In the genomic region with DNA sequence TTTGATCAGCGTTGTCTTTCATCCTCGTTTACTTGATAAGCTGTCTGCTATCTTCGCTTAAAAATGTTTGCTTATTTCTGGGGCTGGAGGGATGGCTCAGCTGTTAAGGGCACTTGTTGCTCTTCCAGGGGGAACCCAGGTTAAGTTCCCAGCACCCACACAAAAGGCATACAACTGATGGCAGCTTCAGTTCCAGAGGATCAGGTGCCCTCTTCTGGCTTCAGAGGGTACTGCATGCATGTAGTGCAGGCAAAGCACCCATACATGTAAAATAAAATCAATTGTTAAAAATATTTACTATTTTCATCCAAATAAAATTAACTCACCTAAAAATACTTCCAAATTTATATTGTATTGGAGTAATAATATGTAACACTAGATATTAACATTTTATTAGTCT, we compare ENCODE assay signal across 15 mouse cellular contexts. TPM values are rescaled to one million over a fixed set of nuclear protein-coding genes. Genes with fewer than 3 reads are reported as not detected.
DNase-seq lines count a peak whose midpoint lies in the region; ATAC-seq and TF ChIP-seq lines count a peak whose summit lies in the region.
"Had no signal": no experiment of that assay in that cellular context is flagged by ENCODE, and none has a peak within 500 bp of the region (broad histone marks: within the 10 kb centered on the region; RNA-seq: fewer than 3 reads in every experiment).

No protein-coding gene starts in this region.

- no peaks in the 10 kb centered on the region for H3K27me3 ChIP-seq in splenic B cell, adult 2 months (ENCODE audit: control insufficient read depth, insufficient read depth, low read length, poor library complexity, severe bottlenecking)
- H3K27me3 ChIP-seq in limb, embryonic 10.5 days (ENCODE audit: low read depth, poor library complexity, severe bottlenecking) = no peaks in the 10 kb centered on the region
- H3K27me3 ChIP-seq: hindbrain, embryonic 15.5 days had no signal

- no peaks in the 10 kb centered on the region for H3K4me1 ChIP-seq in limb, embryonic 10.5 days
- H3K4me1 ChIP-seq: hindbrain, embryonic 15.5 days had no signal

- TF ChIP-seq CTCF in left cerebral cortex, adult 2 months (IDR thresholded peaks at IDR 0.05) = peak; percentile 30

- H3K36me3 ChIP-seq in splenic B cell, adult 2 months (ENCODE audit: control insufficient read depth, insufficient read depth, low read length, poor library complexity, severe bottlenecking) = no peaks in the 10 kb centered on the region
- no peaks in the 10 kb centered on the region for H3K36me3 ChIP-seq in limb, embryonic 10.5 days
- H3K36me3 ChIP-seq: hindbrain, embryonic 15.5 days had no signal

- peak; percentile 40 for DNase-seq in CD4-positive, CD25-positive, alpha-beta regulatory T cell, adult 2 months (ENCODE audit: low read depth, low spot score)
- no peak for DNase-seq in left cerebral cortex, adult 2 months (ENCODE audit: extremely low spot score in 1 of 2, low spot score in 2 of 2)
- DNase-seq in left cerebral cortex, postnatal 36 days (ENCODE audit: low spot score in 2 of 2) = no peak
- DNase-seq in thymus, postnatal 25 days = peak; percentile 4
- DNase-seq in thymus, postnatal 36 days = no peak
- DNase-seq in splenic B cell, adult 2 months (ENCODE audit: low read depth, low spot score) = peak; percentile 39
- DNase-seq in limb, embryonic 10.5 days (ENCODE audit: low spot score) = no peak
- DNase-seq: cerebellum, adult 2 months; kidney, postnatal 25 days; lung, adult 18-20 months; retina, postnatal 1 day had no signal

- WGBS in limb, embryonic 10.5 days = 91% methylated on average over 3 of the region's 3 CpGs

- no peak for ATAC-seq in CD4-positive, CD25-positive, alpha-beta regulatory T cell, adult 4 months

- no peak overlapping the region for H3K27ac ChIP-seq in left cerebral cortex, adult 2 months
- H3K27ac ChIP-seq in limb, embryonic 10.5 days = no peak overlapping the region
- H3K27ac ChIP-seq: hindbrain, embryonic 15.5 days had no signal

- intact Hi-C loops in left cerebral cortex, adult 2 months (cut with DNase I) = no loop called here
- intact Hi-C loops in left cerebral cortex, postnatal 36 days (cut with DNase I) = no loop called here

- H3K4me3 ChIP-seq in left cerebral cortex, adult 2 months = no peak overlapping the region
- no peak overlapping the region for H3K4me3 ChIP-seq in limb, embryonic 10.5 days
- H3K4me3 ChIP-seq: hindbrain, embryonic 15.5 days had no signal

- H3K9me3 ChIP-seq in limb, embryonic 10.5 days (replicated peaks) = no peaks in the 10 kb centered on the region
- H3K9me3 ChIP-seq: hindbrain, embryonic 15.5 days had no signal

RNA-seq across cellular contexts. Expression of a gene that starts 8.3 kb away (rescaled TPM):
- not detected for polyA plus RNA-seq in CD4-positive, CD25-positive, alpha-beta regulatory T cell, adult 4 months (2017; shearing (Covaris generic))
- 1 to 10 TPM in 1 of 2 experiments, under 1 TPM in 1; 0.75 to 1.5 TPM for total RNA-seq in left cerebral cortex, adult 2 months (2021)
- total RNA-seq in left cerebral cortex, postnatal 36 days (2021) = 1 to 10 TPM; 1.5 to 1.8 TPM
- 0.13 and 0.14 TPM in 2 replicates for polyA plus RNA-seq in limb, embryonic 10.5 days (2016; fragmentation: Nextera tagmentation; extraction: Ambion mirVana)
- polyA plus RNA-seq: heart, embryonic 14.5 days; neural tube, embryonic 11.5 days had no signal

Comparison
In these comparisons a context has a peak if more than half of its experiments do, and no peak if none do; other contexts are left out.
1. DNase-seq: peak in CD4-positive, CD25-positive, alpha-beta regulatory T cell, adult 2 months (single experiment), thymus, postnatal 25 days (single experiment) and splenic B cell, adult 2 months (single experiment); none in left cerebral cortex, adult 2 months (0 of 2), left cerebral cortex, postnatal 36 days (0 of 2), thymus, postnatal 36 days (0 of 2) and limb, embryonic 10.5 days (single experiment).